Mouse (Mus musculus) intestine, embryonic 16.5 days (tissue): ENCODE measurements around the gene Mgat5. TPM values are rescaled to one million over a fixed set of nuclear protein-coding genes. Genes with fewer than 3 reads are reported as not detected.

Source experiments
- ATAC-seq: fragments of 200-750 bp; cut with Nextera tagmentation; 2 replicates; pipeline ENCODE4 v1.8.0; 2017; ENCODE audit warnings: moderate TSS enrichment, moderate library complexity
- H3K27ac ChIP-seq: fragments of 300-500 bp; sonication (generic); 2 replicates; pipeline ENCODE4 v1.5.1; 2014; ENCODE audit warnings: mild to moderate bottlenecking, low read length
- H3K27me3 ChIP-seq: fragments of 300-500 bp; sonication (generic); replicated peaks from 2 replicates; pipeline ENCODE4 v1.6.1; 2014; ENCODE audit warnings: low read length, control low read depth, mixed read lengths; ENCODE audit not compliant: control insufficient read depth, insufficient read depth
- H3K36me3 ChIP-seq: fragments of 300-500 bp; sonication (generic); 2 replicates; pipeline ENCODE4 v1.6.1; 2014; ENCODE audit warnings: low read length, control low read depth; ENCODE audit not compliant: control insufficient read depth, insufficient read depth
- H3K4me1 ChIP-seq: fragments of 300-500 bp; sonication (generic); 2 replicates; pipeline ENCODE4 v1.6.1; 2014; ENCODE audit warnings: low read length, control low read depth, mixed read lengths; ENCODE audit not compliant: control insufficient read depth, insufficient read depth
- H3K4me2 ChIP-seq: fragments of 300-500 bp; sonication (generic); 2 replicates; pipeline ENCODE4 v1.6.1; 2014; ENCODE audit warnings: low read depth, low read length, control low read depth
- H3K4me3 ChIP-seq: fragments of 300-500 bp; sonication (generic); 2 replicates; pipeline ENCODE4 v1.5.1; 2014; ENCODE audit warnings: mild to moderate bottlenecking, low read length
- H3K9ac ChIP-seq: fragments of 300-500 bp; sonication (generic); 2 replicates; pipeline ENCODE4 v1.6.1; 2014; ENCODE audit warnings: low read depth, low read length
- H3K9me3 ChIP-seq: fragments of 300-500 bp; sonication (generic); 2 replicates; pipeline ENCODE4 v1.6.1; 2016; ENCODE audit warnings: low read length, control low read depth; ENCODE audit not compliant: control insufficient read depth
- WGBS: fragments of 180-500 bp; shearing (Covaris S2); extraction: QIAGEN DNeasy Blood & Tissue Kit; methylation state at CpG from one replicate; pipeline ENCODE4 v1.1.7; 2014; 5-methylcytosine and 5-hydroxymethylcytosine counted together
- polyA plus RNA-seq: library from polyadenylated mRNA; unstranded; fragments of >200 nt; fragmentation: Nextera tagmentation; extraction: Ambion mirVana; gene quantifications from 2 replicates; pipeline ENCODE4 v1.2.1, GENCODE M21; 2015

The Mgat5 gene
- polyA plus RNA-seq, 1 experiment from 2014 or later, result 5.9 TPM

- Histone ChIP-seq H3K36me3 (no peaks in the 10 kb centered on the region), H3K4me3 (no peak overlapping the region), H3K9me3 (no peaks in the 10 kb centered on the region), H3K27me3 (no peaks in the 10 kb centered on the region), H3K4me2 (no peak overlapping the region), H3K9ac (no peak overlapping the region), H3K4me1 (peaks cover 33% of the 10 kb centered on the region), H3K27ac (peak overlapping the region; percentile 57)
- WGBS, result 69% methylated on average over 11 of the region's 11 CpGs
- peak; percentile 74 for ATAC-seq
Measured at GRCm38 (mm10) chr1:127244054-127244770, 39.4 kb downstream of the Mgat5 start.

- no peaks in the 10 kb centered on the region for H3K36me3 ChIP-seq
- H3K4me1 ChIP-seq, result peaks cover 22% of the 10 kb centered on the region
- no peak overlapping the region for H3K4me2 ChIP-seq
- H3K9ac ChIP-seq, result no peak overlapping the region
- H3K27me3 ChIP-seq, result no peaks in the 10 kb centered on the region
- no peaks in the 10 kb centered on the region for H3K9me3 ChIP-seq
- WGBS, result 82% methylated on average over 6 of the region's 6 CpGs
- H3K4me3 ChIP-seq, result no peak overlapping the region
- no peak for ATAC-seq
- no peak overlapping the region for H3K27ac ChIP-seq
Measured at GRCm38 (mm10) chr1:127246158-127246557, 41.3 kb downstream of the Mgat5 start.

DNA sequence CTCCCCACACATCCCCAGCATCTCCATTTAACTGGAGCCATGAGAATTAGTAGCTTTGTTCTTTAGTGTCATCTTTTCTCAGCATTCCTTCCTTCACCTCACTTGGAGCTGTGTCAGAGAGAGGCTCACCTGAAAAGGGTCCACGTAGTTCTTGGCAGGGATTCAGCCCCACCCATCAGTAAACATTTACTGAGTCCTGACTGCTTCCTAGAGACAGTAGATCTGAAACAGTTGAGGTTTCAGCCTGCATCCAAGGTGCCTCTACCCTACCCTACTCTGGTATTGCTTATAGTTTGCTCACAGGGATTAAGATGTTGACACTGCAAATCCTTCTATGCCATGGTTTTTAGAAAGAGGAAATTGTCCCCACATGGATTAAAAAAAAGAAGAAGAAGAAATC lies 43.6 kb downstream of the Mgat5 start:
- no peaks in the 10 kb centered on the region for H3K9me3 ChIP-seq
- H3K4me3 ChIP-seq, result no peak overlapping the region
- H3K27me3 ChIP-seq, result no peaks in the 10 kb centered on the region
- peaks cover 15% of the 10 kb centered on the region for H3K4me1 ChIP-seq
- WGBS, result 28% methylated on average over 1 of the region's 1 CpGs
- H3K36me3 ChIP-seq, result no peaks in the 10 kb centered on the region; the same call in 1 of the 2 replicates
- ATAC-seq, result peak; percentile 46
- no peak overlapping the region for H3K27ac ChIP-seq
- H3K4me2 ChIP-seq, result no peak overlapping the region
- no peak overlapping the region for H3K9ac ChIP-seq

DNA sequence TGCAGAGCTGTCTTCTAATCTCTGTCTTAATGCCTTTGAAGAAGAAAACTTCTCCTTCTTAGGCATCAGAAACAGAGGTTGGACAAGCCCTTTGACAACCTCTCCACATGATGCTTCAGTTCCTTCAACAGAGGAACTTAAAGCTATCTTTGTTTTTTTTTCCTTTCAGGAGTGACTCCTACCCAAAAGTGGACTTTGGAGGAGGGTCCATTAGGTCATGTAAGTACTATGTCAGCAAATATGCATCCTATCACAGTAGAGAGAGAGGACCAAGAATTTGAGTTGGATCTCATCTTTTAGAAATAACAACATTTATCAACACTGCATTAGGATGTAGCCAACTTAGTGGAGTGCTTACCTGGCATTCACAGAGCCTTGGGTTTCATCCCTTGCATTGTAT lies 44.8 kb downstream of the Mgat5 start:
- H3K4me2 ChIP-seq, result no peak overlapping the region
- H3K9me3 ChIP-seq, result no peaks in the 10 kb centered on the region
- no peak overlapping the region for H3K27ac ChIP-seq
- no peak overlapping the region for H3K9ac ChIP-seq
- H3K4me3 ChIP-seq, result no peak overlapping the region
- H3K27me3 ChIP-seq, result no peaks in the 10 kb centered on the region
- no peak for ATAC-seq
- H3K4me1 ChIP-seq, result peaks cover 4% of the 10 kb centered on the region; the same call in 1 of the 2 replicates
- H3K36me3 ChIP-seq, result no peaks in the 10 kb centered on the region; the same call in 1 of the 2 replicates

GRCm38 (mm10) chr1:127250313-127250712 lies 45.5 kb downstream of the Mgat5 start:
- Histone ChIP-seq H3K4me1 (peaks cover 4% of the 10 kb centered on the region; the same call in 1 of the 2 replicates), H3K36me3 (no peaks in the 10 kb centered on the region; the same call in 1 of the 2 replicates), H3K9me3 (no peaks in the 10 kb centered on the region), H3K9ac (no peak overlapping the region), H3K27me3 (no peaks in the 10 kb centered on the region), H3K4me2 (no peak overlapping the region), H3K4me3 (no peak overlapping the region), H3K27ac (no peak overlapping the region)
- no peak for ATAC-seq

GRCm38 (mm10) chr1:127251751-127252150 lies 46.9 kb downstream of the Mgat5 start:
- 78% methylated on average over 7 of the region's 7 CpGs for WGBS
- H3K4me3 ChIP-seq, result no peak overlapping the region
- no peak for ATAC-seq

GRCm38 (mm10) chr1:127257005-127257404 lies 52.2 kb downstream of the Mgat5 start:
- Histone ChIP-seq H3K27me3 (no peaks in the 10 kb centered on the region), H3K36me3 (no peaks in the 10 kb centered on the region; the same call in 1 of the 2 replicates), H3K4me3 (no peak overlapping the region), H3K27ac (peak overlapping the region; percentile 53), H3K4me2 (no peak overlapping the region), H3K9me3 (no peaks in the 10 kb centered on the region), H3K4me1 (peaks cover 5% of the 10 kb centered on the region), H3K9ac (no peak overlapping the region)
- ATAC-seq, result peak; percentile 96
- WGBS, result 72% methylated on average over 8 of the region's 8 CpGs

More at GRCm38 (mm10) chr1:127251751-127252150, 46.9 kb downstream of the Mgat5 start:
- Histone ChIP-seq H3K9me3 (no peaks in the 10 kb centered on the region), H3K4me2 (no peak overlapping the region), H3K27ac (no peak overlapping the region), H3K36me3 (no peaks in the 10 kb centered on the region; the same call in none of the 2 replicates), H3K9ac (no peak overlapping the region), H3K27me3 (no peaks in the 10 kb centered on the region), H3K4me1 (peaks cover 4% of the 10 kb centered on the region; the same call in 1 of the 2 replicates)

DNA sequence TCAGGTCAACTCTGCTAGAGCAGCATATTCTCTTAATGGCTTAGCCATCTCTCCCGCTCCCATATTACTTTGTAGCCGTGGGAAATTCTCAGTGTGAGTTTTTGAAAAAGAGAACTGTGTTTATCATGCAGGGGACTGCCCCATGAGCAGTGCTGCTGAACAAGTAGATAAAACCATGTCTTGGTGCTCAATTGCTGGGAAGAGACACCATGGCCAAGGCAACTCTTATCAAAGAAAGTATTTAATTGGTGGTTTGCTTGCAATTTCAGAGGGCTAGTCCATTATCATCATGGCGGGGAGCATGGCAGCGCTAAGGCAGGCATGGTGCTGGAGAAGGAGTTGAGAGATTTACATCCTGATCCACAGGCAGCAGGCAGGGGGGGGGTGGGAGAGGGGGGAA lies 54.9 kb downstream of the Mgat5 start:
- H3K36me3 ChIP-seq, result no peaks in the 10 kb centered on the region; the same call in 1 of the 2 replicates
- peaks cover 7% of the 10 kb centered on the region for H3K4me1 ChIP-seq
- H3K4me2 ChIP-seq, result no peak overlapping the region
- H3K9ac ChIP-seq, result no peak overlapping the region
- no peaks in the 10 kb centered on the region for H3K9me3 ChIP-seq
- H3K27ac ChIP-seq, result no peak overlapping the region
- ATAC-seq, result no peak
- H3K27me3 ChIP-seq, result no peaks in the 10 kb centered on the region
- 88% methylated on average over 4 of the region's 4 CpGs for WGBS
- H3K4me3 ChIP-seq, result no peak overlapping the region

DNA sequence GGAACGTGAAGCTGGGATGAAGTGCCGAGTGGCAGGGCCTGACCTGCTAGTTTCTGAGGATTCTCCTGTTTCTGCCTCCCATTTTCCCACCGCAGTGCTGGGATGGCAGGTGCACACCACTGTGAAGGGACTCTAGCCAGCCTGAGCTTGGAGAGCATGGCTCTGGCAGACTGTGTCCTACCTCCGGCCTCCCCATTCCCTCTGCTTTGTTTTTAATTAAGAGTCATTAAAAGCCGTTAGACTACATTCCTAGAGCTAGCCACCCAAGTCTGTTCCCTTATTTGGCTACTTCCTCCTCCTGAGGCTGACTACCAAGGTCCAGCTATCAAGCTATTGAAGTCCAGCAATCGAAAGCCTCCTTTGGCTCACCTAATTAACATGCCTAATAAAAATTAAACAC lies 56.2 kb downstream of the Mgat5 start:
- Histone ChIP-seq H3K4me2 (no peak overlapping the region), H3K27ac (no peak overlapping the region), H3K27me3 (no peaks in the 10 kb centered on the region), H3K9ac (no peak overlapping the region), H3K36me3 (no peaks in the 10 kb centered on the region; the same call in 1 of the 2 replicates), H3K4me1 (peaks cover 7% of the 10 kb centered on the region), H3K4me3 (no peak overlapping the region), H3K9me3 (no peaks in the 10 kb centered on the region)
- 53% methylated on average over 6 of the region's 6 CpGs for WGBS
- ATAC-seq, result 0 out of 2 replicates have a peak, but pooled peaks have one; percentile 36
